Mouse (Mus musculus) retina, postnatal 1 day (tissue): ENCODE measurements around the gene Slc25a53.
A peak's percentile ranks its signal among the peaks of the same experiment; 100 is the strongest.
"Not testable (repeated sequence)": the region's sequence is repeated elsewhere in the genome, so short reads cannot be mapped to it uniquely, and the experiment has no call there.

Experiments
- DNase-seq: peaks from one replicate; pipeline ENCODE4 v3.0.0-alpha.2; 2012

The Slc25a53 gene

DNA sequence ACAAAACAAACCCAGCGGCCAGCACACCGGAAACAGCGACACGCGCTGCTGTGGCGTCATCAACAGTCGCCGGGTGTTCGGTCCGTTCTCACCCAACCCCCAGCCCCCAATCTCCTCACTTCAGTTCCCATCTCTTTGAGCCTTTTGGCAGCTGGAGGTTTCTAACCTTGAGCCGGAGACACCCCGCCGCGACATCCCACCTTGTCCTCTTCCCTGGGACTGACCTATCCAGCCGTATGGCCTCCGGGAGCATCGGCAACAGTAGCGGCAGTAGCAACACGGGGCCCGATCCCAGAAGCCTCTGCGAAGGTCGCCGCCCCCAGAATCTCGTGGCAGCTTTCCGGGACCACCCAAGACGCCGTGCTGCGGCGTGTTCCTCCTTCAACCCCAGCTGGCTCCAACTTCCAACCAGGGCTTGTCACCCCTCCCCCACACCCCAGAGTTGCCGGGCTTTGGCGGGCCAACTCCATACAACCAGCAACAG, at the start of gene Slc25a53:
Gene Slc25a53, minus strand, starts transcription at position 303 of the 484 bp plus-strand sequence.
- DNase-seq: peak; percentile 93

DNA sequence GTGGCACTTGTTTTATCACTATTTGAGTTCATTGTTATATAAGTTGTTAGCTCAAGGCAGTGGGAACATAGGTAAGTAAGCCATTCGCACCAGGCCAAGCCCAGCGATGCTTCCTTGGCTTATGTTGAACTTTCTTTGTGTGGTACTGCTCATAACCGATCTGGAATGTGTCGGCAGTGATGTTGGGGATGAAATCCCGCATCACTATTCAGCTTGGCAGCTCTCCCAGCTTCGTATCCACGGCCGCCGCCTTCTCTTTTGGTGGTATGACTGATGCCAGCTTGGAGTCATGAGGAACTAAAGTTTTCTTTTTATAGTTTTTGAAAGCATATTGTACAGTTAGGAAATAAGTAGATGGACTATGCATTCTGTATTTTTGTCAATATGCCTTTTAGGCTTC, 25.1 kb upstream of the Slc25a53 start:
- DNase-seq: no peak

DNA sequence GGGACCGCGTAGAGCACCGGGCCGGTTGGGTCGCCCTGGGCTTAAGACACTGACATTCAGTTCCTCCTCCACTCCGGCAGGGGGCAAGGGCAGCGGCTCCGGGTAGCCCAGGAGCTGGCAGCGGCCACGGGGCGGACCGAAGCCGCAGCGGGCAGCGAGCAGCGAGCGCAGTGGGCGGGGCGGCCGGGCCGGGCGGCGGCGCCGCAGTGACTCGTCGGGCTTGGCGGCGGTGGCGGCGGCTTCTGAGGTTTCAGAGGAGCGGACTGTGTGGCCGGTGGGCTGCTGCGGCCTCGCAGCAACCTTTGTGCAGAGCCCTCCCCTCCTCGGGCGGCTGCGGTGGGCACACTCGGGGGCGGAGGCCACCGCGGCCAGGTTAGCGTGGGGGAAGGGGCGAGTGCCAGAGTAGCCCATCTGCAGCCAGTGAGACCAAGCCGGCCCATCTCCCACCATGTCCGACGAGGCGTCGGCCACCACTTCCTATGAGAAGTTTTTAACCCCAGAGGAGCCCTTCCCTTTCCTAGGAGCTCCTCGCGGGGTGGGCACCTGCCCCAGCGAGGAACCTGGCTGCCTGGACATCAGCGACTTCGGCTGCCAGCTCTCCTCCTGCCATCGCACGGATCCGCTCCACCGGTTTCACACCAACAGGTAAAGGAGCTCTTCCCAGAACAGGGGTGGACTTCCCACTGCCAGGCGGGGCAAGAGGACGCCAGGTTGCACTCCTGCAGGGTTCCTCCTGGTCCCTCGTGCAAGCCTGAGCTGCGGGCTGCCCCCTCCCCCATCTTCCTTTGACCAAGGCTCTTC, 11.5 kb upstream of the Slc25a53 start, which contains the start of gene Fam199x:
Gene Fam199x, plus strand, starts transcription at position 170 of the 801 bp plus-strand sequence.
- peak; percentile 88 for DNase-seq

DNA sequence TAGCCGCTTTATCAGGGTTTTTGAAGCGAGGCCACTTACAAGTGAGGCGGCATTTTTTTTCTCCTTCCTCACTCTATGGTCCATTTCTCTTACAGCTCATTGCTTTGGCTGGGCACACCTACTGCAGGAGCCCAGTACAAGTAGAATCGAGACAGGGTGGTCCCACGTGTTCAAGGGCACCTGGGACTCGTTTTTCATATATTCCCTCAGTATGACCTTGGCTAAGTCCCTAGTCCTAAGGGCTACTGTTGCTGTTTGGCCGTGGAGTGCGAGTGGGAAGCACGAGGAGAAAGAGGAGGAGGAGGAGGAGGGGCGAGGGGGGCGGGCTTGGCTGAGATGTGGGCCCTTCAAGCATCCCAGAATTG, 10.9 kb upstream of the Slc25a53 start:
- DNase-seq: no peak

DNA sequence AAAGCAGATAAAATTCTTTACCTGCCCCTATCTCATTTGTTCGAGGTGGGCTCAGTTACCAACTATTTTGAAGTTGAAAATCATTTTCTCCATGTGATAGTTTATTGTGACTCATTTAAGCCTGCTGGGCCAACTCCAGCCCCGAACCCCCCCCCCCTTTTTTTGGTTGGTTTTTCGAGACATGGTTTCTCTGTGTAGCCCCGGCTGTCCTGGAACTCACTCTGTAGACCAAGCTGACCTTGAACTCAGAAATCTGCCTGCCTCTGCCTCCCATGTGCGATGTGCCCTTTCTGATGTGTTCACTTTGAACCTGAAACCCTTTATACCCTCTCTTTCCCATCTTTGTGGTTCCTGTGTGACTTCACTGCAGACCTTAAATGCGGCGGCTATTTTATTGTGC, 400 bp upstream of the Slc25a53 start:
- DNase-seq: no peak

DNA sequence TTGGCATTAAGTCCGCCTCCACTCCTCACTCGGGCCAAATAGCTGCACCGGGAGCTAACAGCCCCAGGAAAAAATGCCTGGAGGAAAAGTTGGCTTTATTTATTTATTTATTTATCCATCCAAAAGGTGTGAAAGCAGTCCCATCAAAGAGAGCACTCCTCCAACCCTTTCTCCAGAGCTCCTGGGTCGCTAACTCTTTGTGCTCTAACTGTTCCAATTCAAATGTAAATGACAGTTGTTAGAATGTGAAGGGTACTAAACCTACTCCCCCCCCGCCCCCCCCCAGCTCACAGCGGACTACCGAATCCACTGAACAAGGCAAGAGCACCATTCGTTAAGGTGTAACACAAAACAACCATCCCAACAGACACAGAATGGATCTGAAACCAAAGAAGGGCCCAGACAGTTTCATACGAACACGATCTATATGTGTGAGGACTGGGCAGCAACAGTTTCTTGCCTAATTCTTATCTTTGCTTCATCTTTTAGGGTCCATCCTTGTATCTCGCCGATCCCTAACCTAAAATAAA, 567 bp downstream of the Slc25a53 start:
- DNase-seq: no peak

DNA sequence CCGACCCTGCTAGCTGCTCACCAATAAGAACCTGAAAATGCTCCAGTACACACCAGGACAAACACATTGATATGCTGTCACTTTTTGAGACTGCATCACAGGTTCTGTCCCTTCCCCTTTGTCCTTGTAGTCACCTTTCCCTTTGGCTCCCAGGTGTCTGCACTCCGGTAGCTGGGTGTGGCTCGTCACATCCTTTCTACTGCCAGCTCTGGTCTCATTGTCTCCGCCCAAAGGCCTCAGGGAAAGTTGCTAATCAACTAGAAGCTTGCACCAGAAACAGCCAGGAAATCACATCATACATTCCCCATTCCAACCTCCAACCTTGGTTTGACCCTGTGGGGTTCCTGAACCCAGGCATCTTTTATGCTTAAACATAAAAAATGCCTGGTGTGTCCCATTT, 3.8 kb downstream of the Slc25a53 start:
- DNase-seq: no peak

DNA sequence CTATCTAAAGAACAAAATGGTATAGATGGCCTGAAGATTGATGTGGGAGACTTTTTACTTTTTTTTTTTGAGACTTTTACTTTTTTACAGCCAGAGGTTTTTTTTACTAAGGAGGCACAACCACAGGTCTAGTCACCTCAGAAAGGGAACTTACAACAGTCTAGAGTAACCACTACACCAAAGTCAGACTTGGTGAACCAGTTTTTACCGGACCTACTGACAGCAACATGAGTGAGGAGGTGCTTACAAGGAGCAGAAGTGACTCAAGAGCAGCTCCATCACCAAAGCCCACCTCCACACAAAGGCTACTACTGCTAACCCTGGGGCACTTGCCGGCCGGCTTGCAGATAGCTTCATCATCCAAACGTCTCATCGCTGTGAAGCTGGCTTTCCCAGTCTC, 6.4 kb downstream of the Slc25a53 start:
- DNase-seq: no peak

DNA sequence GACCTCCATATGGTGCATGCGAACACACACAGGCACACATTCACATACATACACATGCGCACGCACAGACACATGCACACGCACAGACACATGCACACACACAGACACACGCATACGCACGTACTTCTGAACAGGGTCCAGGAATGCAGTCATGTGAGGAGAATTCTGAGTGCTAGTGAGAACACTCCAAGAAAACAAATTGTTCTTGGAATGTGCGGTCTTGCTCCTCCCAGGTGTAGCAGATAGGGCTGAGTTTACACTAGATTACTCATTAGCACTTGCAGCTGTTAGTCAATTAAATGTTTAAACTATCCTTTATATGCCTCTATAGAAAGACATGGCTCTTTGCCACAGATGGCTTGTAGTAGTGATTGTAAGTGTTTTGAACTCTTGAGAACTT, 7.2 kb downstream of the Slc25a53 start:
- no peak for DNase-seq

DNA sequence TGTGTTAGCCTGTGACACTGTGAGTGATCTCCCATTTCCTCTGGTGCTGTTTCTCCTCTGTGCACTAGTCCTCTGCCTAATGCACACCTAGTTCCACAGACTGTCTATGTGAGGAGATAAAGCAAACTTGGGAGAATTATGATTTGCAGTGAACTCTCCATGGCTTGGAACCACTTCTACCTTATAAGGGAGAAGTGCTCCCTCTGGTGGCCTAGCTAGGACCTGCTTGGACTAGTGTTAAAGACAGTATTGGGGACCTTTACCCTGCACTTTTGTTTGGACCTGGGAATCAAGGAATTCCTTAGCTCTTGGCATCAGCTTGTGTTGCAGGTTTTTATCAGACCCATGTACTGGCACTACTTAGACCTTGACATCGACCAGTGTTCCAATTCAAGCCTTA, 18.8 kb downstream of the Slc25a53 start:
- peak; percentile 70 for DNase-seq

DNA sequence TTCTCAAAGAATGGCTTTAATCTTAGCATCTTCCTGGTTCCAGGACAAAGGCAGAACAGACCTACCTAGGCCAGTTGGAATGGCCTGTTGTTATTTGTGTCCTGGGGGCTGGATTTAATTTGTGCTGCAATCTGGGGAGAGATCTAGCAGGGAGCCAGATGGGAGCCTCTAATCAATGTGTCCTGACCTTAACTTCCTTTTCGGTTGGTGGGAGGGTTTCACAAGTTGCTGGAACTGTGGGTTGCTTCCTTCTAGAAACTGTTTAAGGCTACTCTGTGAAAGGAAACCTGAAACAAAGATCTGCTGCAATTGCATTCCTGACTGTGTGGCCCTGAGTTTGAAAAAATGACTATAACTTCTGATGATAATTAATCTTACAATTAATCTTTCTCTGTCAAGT, 20.4 kb downstream of the Slc25a53 start:
- no peak for DNase-seq

DNA sequence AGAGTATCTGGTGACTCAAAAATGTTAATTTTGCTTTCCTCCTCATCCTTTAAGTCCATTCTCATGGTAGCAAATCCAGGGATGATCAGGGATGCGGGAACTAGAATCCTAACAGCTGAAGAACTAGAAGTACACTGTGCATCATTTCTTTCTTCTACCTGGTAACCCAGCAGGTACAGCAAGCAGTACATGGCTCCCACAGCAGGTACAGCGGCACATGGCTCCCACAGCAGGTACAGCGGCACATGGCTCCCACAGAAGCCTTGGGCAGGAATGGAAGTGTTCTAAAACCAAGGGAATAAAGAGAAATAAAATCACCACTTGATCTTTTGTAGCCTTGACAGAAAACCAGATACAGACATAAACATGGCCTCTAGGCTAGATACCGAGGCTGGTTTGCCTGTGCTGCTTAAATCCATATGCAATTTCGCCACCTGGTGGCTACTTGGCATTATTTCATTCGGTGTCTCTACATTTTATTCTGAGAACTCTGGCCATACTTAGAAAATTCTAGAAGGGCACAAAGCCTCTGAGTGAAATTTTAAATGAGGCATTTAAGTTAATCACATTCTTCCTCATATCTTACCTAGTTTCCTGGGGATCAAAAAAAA, 22.9 kb downstream of the Slc25a53 start:
- DNase-seq: peak; percentile 75

DNA sequence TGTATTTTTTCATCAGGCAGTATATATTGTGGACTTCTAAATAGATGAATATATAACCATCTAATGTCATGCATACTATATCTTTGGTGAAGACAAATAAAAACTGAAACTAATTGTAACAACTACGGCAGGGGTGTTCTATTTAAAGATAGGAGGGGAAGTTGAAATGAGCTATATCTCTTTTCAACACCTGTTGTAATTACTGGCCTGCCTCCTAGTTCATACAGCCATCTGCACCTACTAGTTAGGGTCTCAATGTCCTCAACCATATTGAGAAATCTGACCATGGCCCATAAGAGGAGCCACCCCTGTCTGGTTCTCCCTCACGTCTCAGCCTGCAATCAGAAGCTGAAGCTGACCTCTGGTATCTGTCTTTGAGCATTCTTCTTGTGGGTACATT, 41.8 kb downstream of the Slc25a53 start:
- DNase-seq: no peak

DNA sequence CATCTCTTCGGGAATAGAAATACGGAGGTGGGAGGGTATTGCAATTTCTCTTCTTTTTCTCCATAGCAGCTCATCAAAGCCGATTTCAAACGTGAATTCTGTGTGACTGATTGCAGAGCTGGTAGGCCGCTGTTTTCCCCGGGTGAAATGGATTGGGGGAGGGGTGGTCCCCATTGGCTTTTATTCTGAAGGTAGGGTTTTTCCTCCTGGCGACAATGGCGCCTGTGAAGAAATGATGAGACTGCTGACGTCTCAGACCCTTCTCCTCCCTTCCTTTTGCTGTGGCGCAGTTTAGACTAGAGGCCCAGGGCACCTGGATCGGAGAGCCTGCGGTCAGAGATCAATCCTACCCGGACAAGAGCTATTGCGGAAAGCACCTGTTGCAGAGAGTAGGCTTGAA, 44.5 kb downstream of the Slc25a53 start:
- DNase-seq: peak; percentile 68

DNA sequence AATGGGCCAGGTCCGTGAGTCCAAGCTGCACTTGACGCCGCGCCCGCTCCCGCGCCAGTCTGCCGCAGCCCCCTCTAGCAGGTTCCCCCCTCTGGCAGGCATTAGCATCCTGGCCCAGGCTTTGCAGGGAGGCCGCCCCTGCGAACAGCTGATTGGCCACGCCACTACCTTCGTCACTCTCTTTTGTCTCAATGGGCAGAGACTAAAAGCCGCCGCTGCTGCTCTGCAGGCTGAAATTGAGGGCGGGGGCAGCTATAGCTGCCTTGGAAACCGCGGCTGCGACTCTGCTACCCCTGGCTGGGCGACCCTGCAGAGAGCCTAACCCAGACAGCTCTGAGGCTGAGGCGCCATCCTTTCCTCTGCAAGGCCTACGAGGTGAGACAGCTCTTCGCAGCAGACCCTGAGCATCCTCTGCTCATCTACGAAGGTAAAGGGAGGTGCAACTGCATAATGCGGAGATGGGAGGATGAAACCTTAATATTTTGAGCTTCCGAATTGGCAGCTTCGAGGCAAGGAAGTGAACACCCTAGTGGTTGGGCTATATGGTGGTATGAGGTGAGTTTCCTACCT, 45.0 kb downstream of the Slc25a53 start, which contains the start of gene Zcchc18:
Gene Zcchc18, plus strand, starts transcription at position 178 of the 570 bp plus-strand sequence.
- DNase-seq: peak; percentile 93

DNA sequence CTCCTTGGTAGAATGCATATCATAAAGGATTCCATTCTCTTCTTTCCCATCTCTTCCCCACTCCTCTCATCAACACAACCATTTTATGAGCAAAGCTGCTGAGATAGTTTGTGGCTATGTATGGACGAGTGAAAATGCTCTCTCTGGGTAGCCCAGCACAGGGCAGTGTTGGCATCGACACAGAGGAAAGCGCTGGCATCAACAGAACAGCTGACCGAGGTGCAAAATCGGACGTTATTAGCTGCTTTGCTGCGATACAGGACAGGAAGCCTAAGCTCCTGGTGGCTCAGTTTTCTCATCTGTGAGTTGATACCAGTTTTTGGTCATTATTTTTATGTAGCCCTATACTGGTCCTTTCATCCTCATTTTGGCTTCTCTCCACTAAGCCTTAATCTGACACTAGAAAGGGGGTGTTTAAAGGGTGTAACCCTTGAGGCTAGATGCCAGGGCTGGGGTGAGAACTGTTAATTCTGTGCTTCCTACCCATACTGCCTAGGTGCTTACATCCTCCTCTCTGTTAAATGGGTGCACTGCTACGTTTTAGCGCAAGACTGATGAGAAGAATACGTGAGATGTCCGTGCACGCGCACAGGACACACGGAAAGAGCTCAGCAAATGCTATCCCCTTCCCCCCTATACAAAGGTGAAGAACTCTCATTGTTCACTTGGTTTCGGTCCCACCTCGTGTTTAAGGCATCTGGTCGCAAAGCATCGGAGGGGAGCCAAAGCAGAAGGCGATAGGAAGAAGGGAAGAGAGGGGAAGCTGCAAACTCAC, 45.7 kb downstream of the Slc25a53 start:
- DNase-seq: peak; percentile 14

DNA sequence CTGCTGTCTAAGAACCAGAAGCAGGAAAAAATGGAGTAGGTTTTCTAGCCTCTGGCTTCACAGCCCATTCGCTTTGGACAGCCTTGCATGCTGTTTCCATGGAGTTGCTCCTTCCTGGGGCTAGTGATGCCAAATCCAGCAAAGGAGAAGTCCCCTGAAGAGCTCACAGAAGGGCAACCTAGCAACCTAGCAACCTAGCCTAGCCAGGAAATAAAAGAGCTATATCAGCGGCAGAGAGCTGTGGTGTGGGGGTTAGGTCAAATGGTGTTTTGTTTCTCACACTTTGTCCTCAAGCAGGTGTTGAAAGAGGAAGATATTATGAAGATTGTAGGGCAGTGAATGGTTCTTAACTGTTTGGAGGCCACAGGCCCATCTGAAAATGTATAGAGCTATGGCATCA, 46.8 kb downstream of the Slc25a53 start:
- no peak for DNase-seq

DNA sequence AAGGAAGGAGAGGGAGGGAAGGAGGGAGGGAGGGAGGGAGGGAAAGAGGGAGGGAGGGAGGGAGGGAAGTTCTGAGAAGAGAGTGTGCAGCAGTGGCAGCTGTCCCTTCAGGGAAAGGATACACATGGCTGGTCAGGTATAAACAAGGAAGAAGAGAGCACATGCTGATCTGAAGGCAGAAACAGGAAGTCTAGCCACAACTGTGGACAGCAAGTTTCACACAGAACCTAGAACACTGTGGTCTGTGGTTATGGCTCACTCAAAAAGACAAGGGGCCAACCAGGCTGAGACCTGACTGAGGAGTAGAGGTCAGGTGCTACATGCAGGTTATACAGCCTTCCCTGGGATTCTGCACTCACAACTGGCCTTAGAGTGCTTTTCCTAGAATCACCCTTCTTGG, 52.1 kb downstream of the Slc25a53 start:
- no peak for DNase-seq

DNA sequence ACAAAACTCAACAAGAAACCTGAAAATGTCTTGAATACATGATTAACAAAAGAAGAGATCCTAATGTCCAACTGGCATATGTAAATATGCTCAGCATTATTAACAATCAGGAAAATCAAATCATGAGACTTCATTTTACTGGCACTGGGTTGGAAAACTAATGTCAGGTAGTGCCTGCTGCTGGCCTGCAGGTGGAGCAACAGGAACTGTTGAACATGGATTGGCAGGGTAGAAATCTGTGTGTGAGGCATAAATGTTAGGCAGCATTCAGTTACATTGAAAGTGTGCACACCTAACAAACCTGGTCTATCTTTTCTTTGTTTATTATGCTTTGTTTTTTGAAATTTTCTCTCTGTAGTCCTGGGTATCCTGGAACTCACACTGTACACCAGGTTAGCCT, 59.5 kb downstream of the Slc25a53 start:
- DNase-seq: peak; percentile 15

DNA sequence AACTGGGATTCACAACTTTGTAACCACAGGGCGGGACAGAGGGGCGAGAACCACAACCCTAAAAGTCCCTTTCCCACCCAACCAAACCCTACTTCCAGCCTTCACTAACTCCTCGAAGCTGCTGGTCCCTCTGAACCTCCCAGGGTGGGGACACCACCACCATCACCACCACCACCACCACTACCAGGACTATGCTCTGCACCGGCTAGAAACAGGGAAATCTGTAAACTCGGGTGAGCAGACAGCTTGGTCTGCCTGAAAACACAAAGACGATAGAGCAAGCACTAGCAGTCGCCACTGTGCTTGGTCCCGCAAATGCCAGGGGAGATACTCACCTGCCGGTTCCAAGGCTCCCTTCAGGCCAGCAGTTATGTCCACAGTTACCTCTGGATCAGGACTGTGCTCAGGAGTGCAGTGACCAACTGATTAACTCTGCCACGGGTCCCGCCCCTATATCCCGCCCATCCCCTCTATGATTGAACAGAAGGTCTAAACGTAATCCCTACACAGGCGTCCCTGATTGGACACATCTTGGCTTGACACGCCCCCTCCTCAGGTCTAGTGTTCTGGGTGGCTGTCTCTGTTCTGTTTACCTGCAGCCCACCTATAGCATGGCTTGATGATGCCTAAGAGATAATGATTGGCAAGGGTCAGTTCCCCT, 61.5 kb downstream of the Slc25a53 start, which contains the start of the genes Tmsb15l and Tmsb15b1:
Gene Tmsb15l, minus strand, starts transcription at position 446 of the 661 bp plus-strand sequence.
Gene Tmsb15b1, minus strand, starts transcription at position 451 of the 661 bp plus-strand sequence.
- peak; percentile 92 for DNase-seq

DNA sequence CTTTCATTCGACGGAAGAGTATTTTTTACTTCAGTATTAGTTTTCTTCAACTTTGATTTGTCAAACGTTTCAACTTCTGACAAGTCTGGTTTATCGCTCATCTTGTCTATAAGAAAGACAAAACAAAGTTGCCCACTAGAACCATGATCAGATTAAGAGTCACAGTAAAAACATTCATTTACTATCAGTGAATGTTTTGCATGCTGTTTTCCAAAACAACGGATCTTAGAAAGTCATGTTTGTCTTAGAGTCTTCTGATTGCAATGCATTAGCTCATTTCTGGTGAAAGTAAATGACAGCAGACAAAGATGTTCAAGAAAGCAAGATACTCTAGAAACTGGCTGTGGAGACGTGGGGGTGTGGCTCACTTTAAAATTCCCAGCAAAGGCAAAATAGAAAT, 62.7 kb downstream of the Slc25a53 start, which contains the start of gene Tmsb15b2:
Gene Tmsb15b2, minus strand, starts transcription at position 101 of the 400 bp plus-strand sequence.
- not testable (repeated sequence) for DNase-seq

DNA sequence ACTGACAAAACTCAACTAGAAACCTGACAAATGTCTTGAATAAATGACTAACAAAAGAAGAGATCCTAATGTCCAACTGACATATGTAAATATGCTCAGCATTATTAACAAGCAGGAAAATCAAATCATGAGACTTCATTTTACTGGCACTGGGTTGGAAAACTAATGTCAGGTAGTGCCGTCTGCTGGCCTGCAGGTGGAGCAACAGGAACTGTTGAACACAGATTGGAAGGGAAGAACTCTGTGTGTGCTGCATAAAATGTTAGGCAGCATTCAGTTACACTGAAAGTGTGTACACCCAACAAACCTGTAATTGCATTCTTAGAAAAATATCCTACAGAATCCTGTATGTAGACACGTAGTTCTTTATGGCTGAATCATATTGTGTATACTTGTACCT, 78.4 kb downstream of the Slc25a53 start:
- DNase-seq: peak; percentile 27
